Mouse (Mus musculus) heart, embryonic 12.5 days (tissue): ENCODE results near the gene Mfsd1. TPM values are rescaled to one million over a fixed set of nuclear protein-coding genes. Genes with fewer than 3 reads are reported as not detected.

ENCODE experiments used
- ATAC-seq: fragments of 200-750 bp; cut with Nextera tagmentation; 2 replicates; pipeline ENCODE4 v1.8.0; 2017; ENCODE audit warnings: moderate TSS enrichment, moderate library complexity; ENCODE audit not compliant: insufficient number of reproducible peaks, low FRiP score
- H3K27ac ChIP-seq: fragments of 300-500 bp; sonication (generic); 2 replicates; pipeline ENCODE4 v1.5.1; 2016; ENCODE audit warnings: mild to moderate bottlenecking, moderate library complexity; ENCODE audit not compliant: poor library complexity, severe bottlenecking
- H3K27me3 ChIP-seq: fragments of 300-500 bp; sonication (generic); replicated peaks from 2 replicates; pipeline ENCODE4 v1.6.1; 2016; ENCODE audit warnings: mild to moderate bottlenecking, moderate library complexity
- H3K36me3 ChIP-seq: fragments of 300-500 bp; sonication (generic); 2 replicates; pipeline ENCODE4 v1.6.1; 2016; ENCODE audit warnings: mild to moderate bottlenecking, moderate library complexity
- H3K4me1 ChIP-seq: fragments of 300-500 bp; sonication (generic); replicated peaks from 2 replicates; pipeline ENCODE4 v1.6.1; 2016; ENCODE audit warnings: mild to moderate bottlenecking
- H3K4me2 ChIP-seq: fragments of 300-500 bp; sonication (generic); 2 replicates; pipeline ENCODE4 v1.6.1; 2016; ENCODE audit warnings: mild to moderate bottlenecking, moderate library complexity
- H3K4me3 ChIP-seq: fragments of 300-500 bp; sonication (generic); 2 replicates; pipeline ENCODE4 v1.5.1; 2016; ENCODE audit warnings: mild to moderate bottlenecking
- H3K9ac ChIP-seq: fragments of 300-500 bp; sonication (generic); 2 replicates; pipeline ENCODE4 v1.6.1; 2016; ENCODE audit warnings: mild to moderate bottlenecking, moderate library complexity
- H3K9me3 ChIP-seq: fragments of 300-500 bp; sonication (generic); replicated peaks from 2 replicates; pipeline ENCODE4 v1.6.1; 2016; ENCODE audit warnings: mild to moderate bottlenecking, moderate library complexity
- WGBS: fragments of 180-500 bp; shearing (Covaris S2); methylation state at CpG from one replicate; pipeline ENCODE4 v1.1.7; 2016; 5-methylcytosine and 5-hydroxymethylcytosine counted together
- polyA plus RNA-seq: library from polyadenylated mRNA; unstranded; fragments of >200 nt; fragmentation: Nextera tagmentation; extraction: Ambion mirVana; gene quantifications from 2 replicates; pipeline ENCODE4 v1.2.1, GENCODE M21; 2016

Gene Mfsd1
- polyA plus RNA-seq, 1 experiment from 2014 or later, result 47.3 TPM

GRCm38 (mm10) chr3:67568015-67568618 is 14.4 kb upstream of the Mfsd1 start:
- WGBS, result 20% methylated on average over 17 of the region's 17 CpGs
- Histone ChIP-seq H3K27ac (no peak overlapping the region), H3K4me1 (no peaks in the 10 kb centered on the region), H3K4me2 (peak overlapping the region; percentile 40), H3K36me3 (no peaks in the 10 kb centered on the region), H3K27me3 (0 out of 2 replicates have a peak, but pooled peaks cover 8% of the 10 kb centered on the region), H3K9me3 (peaks cover 3% of the 10 kb centered on the region; the same call in 1 of the 2 replicates), H3K4me3 (no peak overlapping the region), H3K9ac (no peak overlapping the region)
- peak; percentile 53; the same call in 1 of the 2 replicates for ATAC-seq

GRCm38 (mm10) chr3:67572918-67573317 is 9.6 kb upstream of the Mfsd1 start:
- 63% methylated on average over 4 of the region's 4 CpGs for WGBS
- no peak overlapping the region for H3K4me3 ChIP-seq
- H3K27ac ChIP-seq, result no peak overlapping the region
- ATAC-seq, result no peak
- peaks cover 17% of the 10 kb centered on the region for H3K27me3 ChIP-seq
- H3K4me1 ChIP-seq, result no peaks in the 10 kb centered on the region
- no peak overlapping the region for H3K9ac ChIP-seq
- H3K9me3 ChIP-seq, result no peaks in the 10 kb centered on the region
- H3K4me2 ChIP-seq, result no peak overlapping the region
- no peaks in the 10 kb centered on the region for H3K36me3 ChIP-seq

- WGBS, result 0% methylated on average over 1 of the region's 1 CpGs
- Histone ChIP-seq H3K27me3 (peaks cover 17% of the 10 kb centered on the region), H3K4me1 (no peaks in the 10 kb centered on the region), H3K4me2 (no peak overlapping the region), H3K9me3 (no peaks in the 10 kb centered on the region), H3K9ac (no peak overlapping the region), H3K4me3 (no peak overlapping the region), H3K27ac (no peak overlapping the region), H3K36me3 (no peaks in the 10 kb centered on the region)
- no peak for ATAC-seq
These were observed 9.0 kb upstream of the Mfsd1 start for GRCm38 (mm10) chr3:67573523-67573922.

GRCm38 (mm10) chr3:67576248-67576647 is 6.3 kb upstream of the Mfsd1 start:
- Histone ChIP-seq H3K4me3 (no peak overlapping the region), H3K36me3 (no peaks in the 10 kb centered on the region), H3K4me1 (no peaks in the 10 kb centered on the region), H3K9ac (no peak overlapping the region), H3K9me3 (no peaks in the 10 kb centered on the region), H3K4me2 (no peak overlapping the region), H3K27ac (no peak overlapping the region), H3K27me3 (peaks cover 18% of the 10 kb centered on the region)
- no peak for ATAC-seq
- WGBS, result 78% methylated on average over 2 of the region's 2 CpGs

GRCm38 (mm10) chr3:67576724-67577123 is 5.8 kb upstream of the Mfsd1 start:
- ATAC-seq, result no peak
- H3K9ac ChIP-seq, result no peak overlapping the region
- H3K4me2 ChIP-seq, result no peak overlapping the region
- H3K27me3 ChIP-seq, result peaks cover 18% of the 10 kb centered on the region
- H3K4me3 ChIP-seq, result no peak overlapping the region
- WGBS, result 81% methylated on average over 6 of the region's 6 CpGs
- no peaks in the 10 kb centered on the region for H3K9me3 ChIP-seq
- no peaks in the 10 kb centered on the region for H3K36me3 ChIP-seq
- no peak overlapping the region for H3K27ac ChIP-seq
- H3K4me1 ChIP-seq, result no peaks in the 10 kb centered on the region

- Histone ChIP-seq H3K4me2 (peak overlapping the region; percentile 97), H3K4me1 (peaks cover 6% of the 10 kb centered on the region; the same call in 1 of the 2 replicates), H3K4me3 (peak overlapping the region; percentile 89), H3K27me3 (0 out of 2 replicates have a peak, but pooled peaks cover 4% of the 10 kb centered on the region), H3K9me3 (no peaks in the 10 kb centered on the region), H3K9ac (peak overlapping the region; percentile 79), H3K27ac (peak overlapping the region; percentile 65), H3K36me3 (peaks cover 17% of the 10 kb centered on the region)
- 14% methylated on average over 16 of the region's 16 CpGs for WGBS
- ATAC-seq, result no peak
These were observed 744 bp downstream of the Mfsd1 start for GRCm38 (mm10) chr3:67583125-67583845.

GRCm38 (mm10) chr3:67583846-67584186 is 1.3 kb downstream of the Mfsd1 start:
- Histone ChIP-seq H3K27me3 (0 out of 2 replicates have a peak, but pooled peaks cover 4% of the 10 kb centered on the region), H3K4me1 (peaks cover 6% of the 10 kb centered on the region; the same call in 1 of the 2 replicates), H3K9ac (no peak overlapping the region), H3K4me3 (0 out of 2 replicates have a peak overlapping the region, but pooled peaks have one; percentile 89), H3K27ac (no peak overlapping the region), H3K9me3 (no peaks in the 10 kb centered on the region), H3K36me3 (peaks cover 20% of the 10 kb centered on the region), H3K4me2 (peak overlapping the region; percentile 97)
- ATAC-seq, result no peak
- 75% methylated on average over 6 of the region's 6 CpGs for WGBS

GRCm38 (mm10) chr3:67586511-67586910 is 4.0 kb downstream of the Mfsd1 start:
- peaks cover 6% of the 10 kb centered on the region; the same call in 1 of the 2 replicates for H3K4me1 ChIP-seq
- no peak overlapping the region for H3K27ac ChIP-seq
- no peak for ATAC-seq
- H3K4me3 ChIP-seq, result no peak overlapping the region
- H3K9me3 ChIP-seq, result no peaks in the 10 kb centered on the region
- no peak overlapping the region for H3K9ac ChIP-seq
- WGBS, result 86% methylated on average over 2 of the region's 2 CpGs
- H3K4me2 ChIP-seq, result no peak overlapping the region
- peaks cover 47% of the 10 kb centered on the region for H3K36me3 ChIP-seq
- H3K27me3 ChIP-seq, result no peaks in the 10 kb centered on the region

GRCm38 (mm10) chr3:67587430-67587829 is 4.9 kb downstream of the Mfsd1 start:
- Histone ChIP-seq H3K4me2 (no peak overlapping the region), H3K9me3 (no peaks in the 10 kb centered on the region), H3K4me3 (no peak overlapping the region), H3K36me3 (peaks cover 56% of the 10 kb centered on the region), H3K9ac (no peak overlapping the region), H3K27ac (no peak overlapping the region), H3K4me1 (peaks cover 6% of the 10 kb centered on the region; the same call in 1 of the 2 replicates), H3K27me3 (no peaks in the 10 kb centered on the region)
- no peak for ATAC-seq
- 77% methylated on average over 9 of the region's 9 CpGs for WGBS

- no peak for ATAC-seq
These were observed 19.1 kb downstream of the Mfsd1 start for GRCm38 (mm10) chr3:67601616-67602138.

GRCm38 (mm10) chr3:67618222-67618621 is 35.7 kb downstream of the Mfsd1 start:
- Histone ChIP-seq H3K9me3 (no peaks in the 10 kb centered on the region), H3K36me3 (no peaks in the 10 kb centered on the region), H3K27me3 (no peaks in the 10 kb centered on the region), H3K27ac (no peak overlapping the region), H3K4me3 (no peak overlapping the region), H3K9ac (no peak overlapping the region), H3K4me2 (no peak overlapping the region), H3K4me1 (no peaks in the 10 kb centered on the region)
- ATAC-seq, result no peak

More at GRCm38 (mm10) chr3:67601616-67602138, 19.1 kb downstream of the Mfsd1 start:
- 82% methylated on average over 13 of the region's 13 CpGs for WGBS
- Histone ChIP-seq H3K27me3 (no peaks in the 10 kb centered on the region), H3K4me1 (no peaks in the 10 kb centered on the region), H3K27ac (no peak overlapping the region), H3K4me2 (no peak overlapping the region), H3K36me3 (peaks cover 59% of the 10 kb centered on the region), H3K9me3 (no peaks in the 10 kb centered on the region), H3K9ac (no peak overlapping the region), H3K4me3 (no peak overlapping the region)
